Mouse (Mus musculus): Measurements from ENCODE around the gene Mmp25. TPM values are rescaled to one million over a fixed set of nuclear protein-coding genes. Genes with fewer than 3 reads are reported as not detected.

Mmp25 gene
- polyA plus RNA-seq, 1 experiment from 2014 or later = 0.94 TPM

DNA sequence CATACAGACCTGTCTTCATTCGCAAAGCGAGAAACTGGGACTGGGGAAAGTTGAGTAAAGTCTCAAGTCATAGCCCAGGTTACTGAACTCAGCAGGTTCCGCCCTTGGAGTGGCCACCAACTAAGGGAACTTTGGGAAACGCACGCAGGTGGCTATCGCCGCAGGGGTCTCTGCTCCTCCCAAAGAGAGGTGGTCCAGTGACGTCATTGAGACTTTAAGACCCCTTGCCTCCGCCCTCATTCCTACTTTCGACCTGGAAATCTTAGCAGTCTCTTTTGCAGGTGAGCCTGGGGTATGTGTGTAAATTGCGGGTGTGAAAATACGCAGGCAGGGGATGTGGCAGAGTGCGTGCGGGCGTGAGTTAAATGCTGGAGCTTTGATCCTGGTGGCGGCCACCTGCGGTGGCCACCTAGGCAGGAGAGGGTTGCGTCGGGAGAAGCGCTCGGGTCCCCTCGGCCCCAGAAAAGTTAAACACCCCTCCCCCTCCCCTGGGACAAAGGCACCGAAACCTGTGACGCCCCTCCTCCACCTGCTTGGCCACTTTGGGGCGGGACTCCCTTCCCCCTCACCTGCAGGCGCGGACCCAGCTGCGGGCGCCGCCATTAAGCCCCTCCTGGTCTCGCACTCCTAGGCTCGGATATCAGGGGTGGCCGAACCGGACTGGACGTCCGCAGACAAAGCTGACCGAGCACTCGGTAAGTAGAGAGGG lies 34.2 kb upstream of the Mmp25 start, which contains the start of gene Cldn6:
Gene Cldn6, plus strand, starts transcription at position 123 of the 709 bp plus-strand sequence.
- Histone ChIP-seq H3K27me3 (ENCODE audit: control insufficient read depth, insufficient read depth, low read depth, low read length) (peaks cover 57% of the 10 kb centered on the region), H3K27ac (ENCODE audit: low read length) (no peak within 1 kb of the TSS), H3K9me3 (replicated peaks; ENCODE audit: control insufficient read depth, low read length, poor library complexity, severe bottlenecking) (no peaks in the 10 kb centered on the region), H3K4me1 (ENCODE audit: control insufficient read depth, insufficient read depth, low read length) (peaks cover 27% of the 10 kb centered on the region), H3K4me2 (ENCODE audit: low read length) (peak within 1 kb of the TSS; percentile 42), H3K4me3 (ENCODE audit: low read depth, low read length) (peak within 1 kb of the TSS; percentile 23), H3K36me3 (ENCODE audit: control insufficient read depth, insufficient read depth, low read length) (no peaks in the 10 kb centered on the region), H3K9ac (ENCODE audit: low read depth, low read length) (peak within 1 kb of the TSS; percentile 18; the same call in 1 of the 2 replicates)
- 2% methylated on average over 38 of the region's 38 CpGs for WGBS
- ATAC-seq = no peak

DNA sequence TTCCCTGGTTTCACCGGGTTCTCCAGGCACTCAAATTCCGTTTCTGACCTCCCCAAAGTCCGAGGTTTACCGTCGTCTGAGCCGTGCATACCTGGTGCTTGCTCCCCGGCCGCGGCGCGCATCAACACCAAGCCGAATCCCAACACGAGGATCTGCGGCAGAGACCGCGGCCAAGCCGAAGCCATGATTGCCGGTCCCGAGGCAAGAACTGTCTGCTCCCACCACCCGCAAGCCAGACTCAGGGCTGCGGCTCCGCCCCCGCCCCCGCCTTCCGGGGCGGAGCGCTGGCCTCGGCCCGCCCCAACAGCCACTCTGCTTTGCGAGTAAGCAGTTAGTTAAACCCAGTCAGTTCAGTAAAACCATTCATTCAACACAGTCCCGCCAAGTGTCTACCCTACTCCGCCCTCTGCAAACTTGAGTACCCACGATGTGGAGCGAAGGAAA lies 32.2 kb upstream of the Mmp25 start, which contains the start of gene Tnfrsf12a:
Gene Tnfrsf12a, minus strand, starts transcription at position 233 of the 444 bp plus-strand sequence.
- Histone ChIP-seq H3K4me1 (ENCODE audit: control insufficient read depth, insufficient read depth, low read length) (peaks cover 35% of the 10 kb centered on the region), H3K9ac (ENCODE audit: low read depth, low read length) (peak within 1 kb of the TSS; percentile 43), H3K9me3 (replicated peaks; ENCODE audit: control insufficient read depth, low read length, poor library complexity, severe bottlenecking) (no peaks in the 10 kb centered on the region), H3K27me3 (ENCODE audit: control insufficient read depth, insufficient read depth, low read depth, low read length) (peaks cover 43% of the 10 kb centered on the region), H3K27ac (ENCODE audit: low read length) (no peak within 1 kb of the TSS), H3K4me2 (ENCODE audit: low read length) (peak within 1 kb of the TSS; percentile 75), H3K4me3 (ENCODE audit: low read depth, low read length) (peak within 1 kb of the TSS; percentile 43), H3K36me3 (ENCODE audit: control insufficient read depth, insufficient read depth, low read length) (no peaks in the 10 kb centered on the region)
- under 1% methylated on average over 34 of the region's 34 CpGs for WGBS
- no peak for ATAC-seq

DNA sequence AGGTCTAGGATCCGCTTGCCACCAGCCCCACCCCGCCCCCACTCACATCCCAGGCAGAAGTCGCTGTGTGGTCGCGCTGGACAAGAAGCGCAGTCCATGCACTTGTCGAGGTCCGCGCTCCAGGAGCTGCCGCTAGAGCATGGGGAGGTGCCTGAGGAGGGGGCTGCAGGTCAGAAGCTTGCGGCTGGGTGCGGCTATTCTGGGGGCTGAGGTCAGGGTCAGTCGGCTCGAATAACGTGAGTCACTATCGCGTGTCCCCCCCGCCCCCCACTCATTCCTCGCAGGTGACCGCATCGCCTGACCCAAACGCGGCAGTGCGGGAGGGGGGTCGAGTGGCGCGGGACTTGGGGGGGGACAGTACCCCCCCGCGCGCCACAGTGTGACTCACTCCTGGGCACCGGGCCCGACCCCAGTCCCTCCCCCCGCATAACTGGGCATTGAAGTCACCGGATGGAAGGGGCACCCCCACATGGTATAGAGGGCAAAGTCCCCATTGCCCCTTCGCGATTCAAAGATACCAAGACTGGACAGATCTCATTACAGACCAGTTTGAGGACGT lies 31.5 kb upstream of the Mmp25 start:
- Histone ChIP-seq H3K27ac (ENCODE audit: low read length) (no peak overlapping the region), H3K9ac (ENCODE audit: low read depth, low read length) (peak overlapping the region; percentile 43), H3K27me3 (ENCODE audit: control insufficient read depth, insufficient read depth, low read depth, low read length) (peaks cover 36% of the 10 kb centered on the region), H3K4me1 (ENCODE audit: control insufficient read depth, insufficient read depth, low read length) (peaks cover 35% of the 10 kb centered on the region), H3K4me2 (ENCODE audit: low read length) (peak overlapping the region; percentile 75), H3K9me3 (replicated peaks; ENCODE audit: control insufficient read depth, low read length, poor library complexity, severe bottlenecking) (no peaks in the 10 kb centered on the region), H3K36me3 (ENCODE audit: control insufficient read depth, insufficient read depth, low read length) (no peaks in the 10 kb centered on the region), H3K4me3 (ENCODE audit: low read depth, low read length) (peak overlapping the region; percentile 43)
- ATAC-seq = no peak
- WGBS = 0% methylated on average over 29 of the region's 37 CpGs

DNA sequence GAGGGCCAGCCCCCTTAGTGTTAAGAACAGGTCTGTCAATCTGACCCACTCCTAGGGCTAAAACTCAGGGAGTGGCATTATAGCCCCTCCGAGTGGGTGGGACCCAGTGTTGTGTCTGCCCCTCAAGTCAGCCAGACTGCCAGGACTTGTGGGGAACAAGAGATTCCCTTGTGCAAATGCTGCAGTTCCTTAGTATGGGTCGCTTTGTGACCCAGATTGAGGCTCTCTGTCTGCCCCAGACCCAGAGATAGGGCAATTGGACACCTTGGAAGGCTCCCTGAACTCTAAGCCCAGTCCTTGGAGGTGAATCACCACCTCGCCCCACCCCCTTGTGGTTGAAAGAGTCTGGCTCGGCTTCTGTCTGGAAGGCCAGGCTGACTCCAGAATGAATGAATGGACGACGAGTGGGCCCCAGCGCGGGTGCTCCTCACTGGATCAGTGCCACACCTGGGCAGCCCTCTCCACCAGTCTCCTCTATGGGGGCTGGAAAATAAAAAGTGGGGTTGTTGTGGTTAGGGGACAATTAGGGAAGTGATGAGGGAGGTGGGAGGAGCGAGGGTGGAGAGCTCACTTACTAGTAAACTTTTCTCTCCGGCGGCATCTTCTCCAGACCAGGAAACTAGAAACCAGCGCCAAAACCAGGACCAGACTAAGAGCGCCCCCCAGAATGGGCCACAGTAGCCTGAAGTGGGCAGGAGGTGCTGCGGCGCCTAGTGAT lies 30.6 kb upstream of the Mmp25 start:
- no peak for ATAC-seq
- no peak overlapping the region for H3K9ac ChIP-seq (ENCODE audit: low read depth, low read length)
- peaks cover 35% of the 10 kb centered on the region for H3K4me1 ChIP-seq (ENCODE audit: control insufficient read depth, insufficient read depth, low read length)
- 13% methylated on average over 15 of the region's 15 CpGs for WGBS
- peak overlapping the region; percentile 43; the same call in 1 of the 2 replicates for H3K4me3 ChIP-seq (ENCODE audit: low read depth, low read length)
- no peaks in the 10 kb centered on the region for H3K36me3 ChIP-seq (ENCODE audit: control insufficient read depth, insufficient read depth, low read length)
- peak overlapping the region; percentile 75; the same call in 1 of the 2 replicates for H3K4me2 ChIP-seq (ENCODE audit: low read length)
- no peaks in the 10 kb centered on the region for H3K9me3 ChIP-seq (replicated peaks; ENCODE audit: control insufficient read depth, low read length, poor library complexity, severe bottlenecking)
- H3K27ac ChIP-seq (ENCODE audit: low read length) = no peak overlapping the region
- peaks cover 28% of the 10 kb centered on the region for H3K27me3 ChIP-seq (ENCODE audit: control insufficient read depth, insufficient read depth, low read depth, low read length)

DNA sequence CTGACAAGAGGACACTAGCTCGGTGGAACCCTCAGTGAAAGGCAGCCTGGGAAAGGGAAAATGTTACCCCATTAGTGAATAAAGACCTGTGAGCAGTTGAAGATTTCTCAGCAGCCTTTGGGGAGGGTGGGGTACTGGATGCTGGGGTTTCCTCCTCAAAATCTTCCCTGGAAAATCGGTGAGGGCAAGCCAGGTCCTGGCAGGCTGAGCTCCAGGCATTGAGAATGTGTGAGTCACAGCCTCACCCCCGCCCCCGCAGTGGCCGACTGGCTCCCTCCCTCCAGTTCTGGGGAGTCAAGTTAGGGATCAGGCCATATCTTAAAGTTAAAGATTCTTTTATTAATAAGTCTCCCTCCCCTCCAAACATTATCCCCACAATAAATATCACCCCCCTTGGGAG lies 30.1 kb upstream of the Mmp25 start:
- H3K27me3 ChIP-seq (ENCODE audit: control insufficient read depth, insufficient read depth, low read depth, low read length) = peaks cover 22% of the 10 kb centered on the region
- ATAC-seq = no peak
- H3K4me2 ChIP-seq (ENCODE audit: low read length) = no peak overlapping the region
- H3K4me3 ChIP-seq (ENCODE audit: low read depth, low read length) = no peak overlapping the region
- H3K9me3 ChIP-seq (replicated peaks; ENCODE audit: control insufficient read depth, low read length, poor library complexity, severe bottlenecking) = no peaks in the 10 kb centered on the region
- WGBS = 62% methylated on average over 5 of the region's 5 CpGs
- H3K36me3 ChIP-seq (ENCODE audit: control insufficient read depth, insufficient read depth, low read length) = no peaks in the 10 kb centered on the region
- H3K4me1 ChIP-seq (ENCODE audit: control insufficient read depth, insufficient read depth, low read length) = peaks cover 35% of the 10 kb centered on the region
- no peak overlapping the region for H3K9ac ChIP-seq (ENCODE audit: low read depth, low read length)
- H3K27ac ChIP-seq (ENCODE audit: low read length) = no peak overlapping the region

DNA sequence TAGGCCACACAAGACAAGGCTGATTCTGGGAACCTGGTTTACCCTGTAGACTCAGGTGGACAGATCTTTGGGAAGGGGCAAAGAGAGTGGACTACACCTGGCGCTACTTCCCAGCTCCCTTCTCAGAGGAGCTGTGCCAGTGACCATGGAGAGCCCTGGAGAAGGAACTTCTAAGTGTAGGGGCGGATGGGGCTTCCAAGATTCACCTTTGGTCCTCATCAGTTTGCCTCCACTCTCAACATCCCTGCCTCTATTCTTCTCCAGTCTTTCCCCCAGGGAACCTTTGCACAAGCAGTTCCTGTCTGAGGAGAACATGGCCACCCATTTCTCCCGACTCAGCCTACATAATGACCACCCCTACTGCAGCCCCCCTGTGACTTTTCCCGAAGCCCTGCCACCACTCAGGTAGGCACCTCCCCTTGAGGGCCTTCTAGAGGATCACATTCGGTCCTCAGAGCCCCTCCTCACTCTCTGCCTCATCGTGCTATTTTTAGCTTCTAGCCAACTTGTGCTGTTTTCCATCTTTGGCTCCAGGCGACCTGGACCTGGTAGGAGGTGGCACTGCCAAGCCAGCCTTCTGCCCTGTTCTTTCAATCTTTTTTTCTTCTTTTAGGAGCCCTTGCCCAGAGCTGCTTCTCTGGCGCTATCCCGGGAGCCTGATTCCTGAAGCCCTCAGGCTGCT lies 29.3 kb upstream of the Mmp25 start:
- 0 out of 2 replicates have a peak, but pooled peaks cover 2% of the 10 kb centered on the region for H3K36me3 ChIP-seq (ENCODE audit: control insufficient read depth, insufficient read depth, low read length)
- ATAC-seq = peak; percentile 9
- peaks cover 14% of the 10 kb centered on the region for H3K27me3 ChIP-seq (ENCODE audit: control insufficient read depth, insufficient read depth, low read depth, low read length)
- peak overlapping the region; percentile 80 for H3K9ac ChIP-seq (ENCODE audit: low read depth, low read length)
- no peaks in the 10 kb centered on the region for H3K9me3 ChIP-seq (replicated peaks; ENCODE audit: control insufficient read depth, low read length, poor library complexity, severe bottlenecking)
- WGBS = 39% methylated on average over 9 of the region's 9 CpGs
- peak overlapping the region; percentile 87; the same call in 1 of the 2 replicates for H3K27ac ChIP-seq (ENCODE audit: low read length)
- H3K4me2 ChIP-seq (ENCODE audit: low read length) = peak overlapping the region; percentile 59
- peak overlapping the region; percentile 67 for H3K4me3 ChIP-seq (ENCODE audit: low read depth, low read length)
- peaks cover 35% of the 10 kb centered on the region for H3K4me1 ChIP-seq (ENCODE audit: control insufficient read depth, insufficient read depth, low read length)

DNA sequence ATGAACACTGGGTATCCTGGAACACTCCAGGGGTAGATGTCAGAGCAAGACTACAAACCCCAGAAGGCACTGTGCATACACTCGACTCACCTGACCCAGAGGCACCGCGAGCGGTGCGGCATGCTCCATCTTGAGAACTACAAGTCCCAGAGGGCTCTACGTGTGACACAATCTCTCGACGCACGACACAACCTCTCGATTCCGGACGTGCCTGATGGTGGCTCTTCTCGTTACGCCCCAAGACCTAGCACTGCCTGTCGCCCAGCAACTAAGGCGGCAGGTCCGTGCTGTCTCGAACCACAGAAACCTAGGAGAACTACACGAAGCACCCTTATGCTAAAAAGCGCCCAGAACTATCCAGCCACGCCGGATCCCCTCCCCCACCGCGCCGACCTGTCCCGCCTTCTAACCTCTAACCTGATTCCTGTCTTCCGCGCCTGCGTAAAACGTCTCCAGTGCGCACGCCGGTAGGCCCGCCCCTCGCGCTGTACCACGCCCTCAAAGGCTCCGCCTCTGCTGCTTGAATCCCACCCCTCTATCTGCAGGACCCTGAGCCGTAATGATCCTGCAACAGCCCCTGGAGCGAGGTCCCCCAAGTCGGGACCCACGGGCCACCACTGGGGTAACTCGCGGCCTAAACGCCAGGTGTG lies 28.5 kb upstream of the Mmp25 start, which contains the start of the genes Hcfc1r1 and Thoc6:
Gene Hcfc1r1, plus strand, starts transcription at position 173 of the 650 bp plus-strand sequence.
Gene Thoc6, minus strand, starts transcription at position 459 of the 650 bp plus-strand sequence.
- Histone ChIP-seq H3K27me3 (ENCODE audit: control insufficient read depth, insufficient read depth, low read depth, low read length) (peaks cover 11% of the 10 kb centered on the region), H3K4me2 (ENCODE audit: low read length) (peak within 1 kb of the TSS; percentile 59), H3K9ac (ENCODE audit: low read depth, low read length) (peak within 1 kb of the TSS; percentile 80), H3K36me3 (ENCODE audit: control insufficient read depth, insufficient read depth, low read length) (peaks cover 5% of the 10 kb centered on the region; the same call in 1 of the 2 replicates), H3K9me3 (replicated peaks; ENCODE audit: control insufficient read depth, low read length, poor library complexity, severe bottlenecking) (no peaks in the 10 kb centered on the region), H3K4me1 (ENCODE audit: control insufficient read depth, insufficient read depth, low read length) (peaks cover 35% of the 10 kb centered on the region), H3K27ac (ENCODE audit: low read length) (peak within 1 kb of the TSS; percentile 87), H3K4me3 (ENCODE audit: low read depth, low read length) (peak within 1 kb of the TSS; percentile 67)
- WGBS = under 1% methylated on average over 45 of the region's 45 CpGs
- ATAC-seq = peak; percentile 96

DNA sequence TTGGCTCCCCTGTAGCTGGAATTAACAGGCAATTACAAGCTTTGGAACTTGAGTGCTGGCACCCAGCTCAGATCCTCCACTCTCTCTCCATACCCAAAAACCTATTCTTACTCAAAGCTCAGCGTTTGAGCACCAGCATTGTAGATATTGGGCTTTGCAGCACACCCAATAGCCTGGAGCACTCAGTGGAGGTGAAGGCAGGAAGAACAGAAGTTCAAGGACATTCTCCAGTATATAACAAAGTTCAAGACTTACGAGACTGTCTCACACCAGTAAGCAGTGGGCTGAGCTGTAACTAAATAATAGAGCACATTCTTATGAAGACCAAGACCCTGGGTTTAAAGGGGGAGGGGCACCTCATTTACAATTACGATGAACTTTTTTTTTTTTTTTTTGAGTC lies 27.7 kb upstream of the Mmp25 start:
- H3K9ac ChIP-seq (ENCODE audit: low read depth, low read length) = peak overlapping the region; percentile 80
- H3K9me3 ChIP-seq (replicated peaks; ENCODE audit: control insufficient read depth, low read length, poor library complexity, severe bottlenecking) = no peaks in the 10 kb centered on the region
- peak overlapping the region; percentile 67 for H3K4me3 ChIP-seq (ENCODE audit: low read depth, low read length)
- peaks cover 11% of the 10 kb centered on the region for H3K27me3 ChIP-seq (ENCODE audit: control insufficient read depth, insufficient read depth, low read depth, low read length)
- H3K27ac ChIP-seq (ENCODE audit: low read length) = no peak overlapping the region; the same call in 1 of the 2 replicates
- peak overlapping the region; percentile 59 for H3K4me2 ChIP-seq (ENCODE audit: low read length)
- ATAC-seq = peak; percentile 0; the same call in 1 of the 2 replicates
- H3K4me1 ChIP-seq (ENCODE audit: control insufficient read depth, insufficient read depth, low read length) = peaks cover 35% of the 10 kb centered on the region
- 69% methylated on average over 3 of the region's 3 CpGs for WGBS
- peaks cover 5% of the 10 kb centered on the region; the same call in 1 of the 2 replicates for H3K36me3 ChIP-seq (ENCODE audit: control insufficient read depth, insufficient read depth, low read length)
